Mouse (Mus musculus) lung, embryonic 14.5 days (tissue): ENCODE measurements at regions not wholly inside any gene's neighbourhood (a gene's known extent, or its start where the extent isn't known, plus 50 kb on each side); places are given as distances from the start of the nearest gene placed in this dataset.
"Not testable (repeated sequence)": the region's sequence is repeated elsewhere in the genome, so short reads cannot be mapped to it uniquely, and the experiment has no call there.

ENCODE experiments used
- ATAC-seq: fragments of 200-750 bp; cut with Nextera tagmentation; 2 replicates; pipeline ENCODE4 v1.8.0; 2017; ENCODE audit warnings: mild to moderate bottlenecking, moderate TSS enrichment, moderate library complexity; ENCODE audit not compliant: insufficient read depth
- DNase-seq: peaks from one replicate; pipeline ENCODE4 v3.0.0-alpha.2; 2015
- H3K27ac ChIP-seq: fragments of 300-500 bp; sonication (generic); 2 replicates; pipeline ENCODE4 v1.5.1; 2014; ENCODE audit warnings: low read depth, mild to moderate bottlenecking, moderate library complexity
- H3K27me3 ChIP-seq: fragments of 300-500 bp; sonication (generic); 2 replicates; pipeline ENCODE4 v1.6.1; 2014; ENCODE audit warnings: low read length, control low read depth; ENCODE audit not compliant: insufficient read depth
- H3K36me3 ChIP-seq: fragments of 300-500 bp; sonication (generic); 2 replicates; pipeline ENCODE4 v1.6.1; 2014; ENCODE audit warnings: control low read depth; ENCODE audit not compliant: insufficient read depth
- H3K4me1 ChIP-seq: fragments of 300-500 bp; sonication (generic); 2 replicates; pipeline ENCODE4 v1.6.1; 2014; ENCODE audit warnings: antibody characterized with exemption, control low read depth; ENCODE audit not compliant: insufficient read depth
- H3K4me2 ChIP-seq: fragments of 300-500 bp; sonication (generic); 2 replicates; pipeline ENCODE4 v1.6.1; 2014; ENCODE audit warnings: mild to moderate bottlenecking
- H3K4me3 ChIP-seq: fragments of 300-500 bp; sonication (generic); 2 replicates; pipeline ENCODE4 v1.5.1; 2014; ENCODE audit warnings: low read depth, low read length
- H3K9ac ChIP-seq: fragments of 300-500 bp; sonication (generic); 2 replicates; pipeline ENCODE4 v1.6.1; 2014
- H3K9me3 ChIP-seq: fragments of 300-500 bp; sonication (generic); 2 replicates; pipeline ENCODE4 v1.6.1; 2016; ENCODE audit warnings: low read depth, low read length, control low read depth
- CTCF ChIP-seq: IDR thresholded peaks from 2 replicates; pipeline ENCODE4 v1.5.1; 2016; ENCODE audit warnings: antibody characterized with exemption, low read depth
- WGBS: fragments of 180-500 bp; shearing (Covaris S2); extraction: QIAGEN DNeasy Blood & Tissue Kit; methylation state at CpG from one replicate; pipeline ENCODE4 v1.1.7; 2014; 5-methylcytosine and 5-hydroxymethylcytosine counted together

GRCm38 (mm10) chr1:161728546-161729206 is 59.6 kb downstream of the Fasl start:
- no peak overlapping the region for H3K9ac ChIP-seq
- H3K4me3 ChIP-seq = no peak overlapping the region
- TF ChIP-seq CTCF = no peak
- no peak overlapping the region for H3K27ac ChIP-seq
- 81% methylated on average over 7 of the region's 7 CpGs for WGBS
- no peak overlapping the region for H3K4me2 ChIP-seq
- ATAC-seq (no peak), DNase-seq (no peak)
- H3K36me3 ChIP-seq = no peaks in the 10 kb centered on the region
- no peaks in the 10 kb centered on the region for H3K27me3 ChIP-seq
- no peaks in the 10 kb centered on the region for H3K9me3 ChIP-seq
- H3K4me1 ChIP-seq = no peaks in the 10 kb centered on the region

GRCm38 (mm10) chr1:161727357-161727756 is 60.9 kb downstream of the Fasl start:
- not testable (repeated sequence) for H3K4me2 ChIP-seq, H3K36me3 ChIP-seq, H3K4me1 ChIP-seq, H3K4me3 ChIP-seq, H3K9ac ChIP-seq, H3K27me3 ChIP-seq, H3K27ac ChIP-seq, H3K9me3 ChIP-seq, DNase-seq, ATAC-seq
- WGBS = 75% methylated on average over 9 of the region's 27 CpGs

- DNase-seq, H3K4me2 ChIP-seq, H3K27ac ChIP-seq, ATAC-seq, H3K4me1 ChIP-seq, H3K27me3 ChIP-seq, H3K36me3 ChIP-seq, H3K4me3 ChIP-seq, H3K9ac ChIP-seq, H3K9me3 ChIP-seq: not testable (repeated sequence)
- WGBS = 100% methylated on average over 1 of the region's 10 CpGs
Measured at GRCm38 (mm10) chr1:161726098-161726497, 62.2 kb downstream of the Fasl start.

GRCm38 (mm10) chr1:161719876-161720275 is 68.4 kb downstream of the Fasl start:
- no peaks in the 10 kb centered on the region for H3K9me3 ChIP-seq
- WGBS = 49% methylated on average over 3 of the region's 3 CpGs
- H3K4me2 ChIP-seq = no peak overlapping the region
- no peak overlapping the region for H3K4me3 ChIP-seq
- ATAC-seq = peak; percentile 57
- DNase-seq = peak; percentile 85
- H3K27me3 ChIP-seq = no peaks in the 10 kb centered on the region
- H3K36me3 ChIP-seq = no peaks in the 10 kb centered on the region
- no peak overlapping the region for H3K9ac ChIP-seq
- no peak overlapping the region for H3K27ac ChIP-seq
- peaks cover 10% of the 10 kb centered on the region; the same call in 1 of the 2 replicates for H3K4me1 ChIP-seq
- TF ChIP-seq CTCF = no peak

DNA sequence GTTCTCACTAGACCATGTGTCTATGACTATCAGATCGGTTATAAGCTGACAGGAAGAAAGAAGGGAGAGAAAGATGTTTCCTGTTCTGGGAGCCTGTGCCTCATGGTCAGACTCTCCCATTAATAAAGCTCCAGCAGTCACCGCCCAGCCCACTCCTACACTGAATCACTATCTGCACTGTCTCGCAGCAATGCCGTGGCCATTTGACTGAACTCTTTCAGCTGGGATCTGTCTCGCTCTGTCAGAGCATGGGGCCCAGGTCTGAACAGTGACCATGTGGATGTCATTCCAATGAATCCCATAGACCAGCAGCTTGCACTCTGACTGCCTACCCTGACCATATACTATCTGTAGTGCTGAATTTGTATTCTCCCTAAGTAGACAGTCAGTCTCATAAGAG is 70.0 kb downstream of the Fasl start:
- Histone ChIP-seq H3K36me3 (no peaks in the 10 kb centered on the region), H3K27ac (peak overlapping the region; percentile 37), H3K4me3 (no peak overlapping the region), H3K4me1 (peaks cover 10% of the 10 kb centered on the region; the same call in 1 of the 2 replicates), H3K27me3 (no peaks in the 10 kb centered on the region), H3K9me3 (no peaks in the 10 kb centered on the region), H3K9ac (no peak overlapping the region), H3K4me2 (no peak overlapping the region)
- DNase-seq = peak; percentile 73
- WGBS = 17% methylated on average over 5 of the region's 5 CpGs
- TF ChIP-seq CTCF = no peak
- peak; percentile 88 for ATAC-seq

GRCm38 (mm10) chr1:161712918-161713317 is 75.4 kb downstream of the Fasl start:
- H3K27ac ChIP-seq = no peak overlapping the region
- no peaks in the 10 kb centered on the region for H3K36me3 ChIP-seq
- no peak overlapping the region for H3K4me3 ChIP-seq
- H3K4me2 ChIP-seq = peak overlapping the region; percentile 47
- DNase-seq = peak; percentile 96
- ATAC-seq = peak; percentile 86
- WGBS = 15% methylated on average over 10 of the region's 10 CpGs
- no peak overlapping the region for H3K9ac ChIP-seq
- no peaks in the 10 kb centered on the region for H3K27me3 ChIP-seq
- no peaks in the 10 kb centered on the region for H3K9me3 ChIP-seq
- 0 out of 2 replicates have a peak, but pooled peaks cover 1% of the 10 kb centered on the region for H3K4me1 ChIP-seq
- peak; percentile 65 for TF ChIP-seq CTCF

GRCm38 (mm10) chr1:161712283-161712682 is 76.0 kb downstream of the Fasl start:
- no peak for TF ChIP-seq CTCF
- ATAC-seq (peak; percentile 71), DNase-seq (peak; percentile 59)
- H3K27ac ChIP-seq = no peak overlapping the region
- no peaks in the 10 kb centered on the region for H3K27me3 ChIP-seq
- no peaks in the 10 kb centered on the region for H3K4me1 ChIP-seq
- H3K4me2 ChIP-seq = no peak overlapping the region; the same call in 1 of the 2 replicates
- no peak overlapping the region for H3K9ac ChIP-seq
- no peaks in the 10 kb centered on the region for H3K36me3 ChIP-seq
- no peaks in the 10 kb centered on the region for H3K9me3 ChIP-seq
- no peak overlapping the region for H3K4me3 ChIP-seq
- 1% methylated on average over 3 of the region's 3 CpGs for WGBS
